Mouse (Mus musculus): ENCODE data around the gene Gm17334. TPM values are rescaled to one million over a fixed set of nuclear protein-coding genes. Genes with fewer than 3 reads are reported as not detected.

Gm17334 gene
- 1 to 10 TPM; 1.5 to 2.0 TPM for total RNA-seq (2023)

DNA sequence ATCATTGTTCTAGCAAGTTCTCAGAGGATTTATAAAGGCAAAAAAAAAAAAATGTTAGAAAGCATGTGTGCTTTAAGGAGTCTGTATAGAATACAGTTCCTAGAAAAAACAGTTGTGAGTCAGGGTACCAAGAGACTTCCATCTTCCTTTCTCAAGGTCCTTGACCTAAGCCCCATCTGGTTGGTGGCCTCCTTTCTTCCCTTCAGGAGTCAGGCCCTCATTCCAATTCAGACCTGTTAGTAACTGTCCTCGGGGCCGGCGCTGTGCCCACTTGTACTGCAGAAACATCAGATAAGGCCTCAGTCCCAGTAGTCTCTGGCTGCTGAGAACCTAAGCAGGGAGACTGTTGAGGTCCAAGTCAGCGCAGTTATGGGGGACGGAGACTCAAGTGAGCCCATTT lies at the start of gene Gm17334:
Gene Gm17334 (minus strand): TSS at position 101 of the 400 bp plus-strand sequence.

GRCm38 (mm10) chr11:53769760-53770124 lies 3.2 kb downstream of the Gm17334 start, which contains the start of gene Irf1:
Gene Irf1, plus strand, starts transcription at chr11:53770014.

Other genes starting within 250 kb of the Gm17334 start
- 1 to 10 TPM; 4.7 to 5.6 TPM for gene Kif3a, start 205.8 kb downstream of the Gm17334 start, total RNA-seq (2023)
- gene Il4, start 154.5 kb downstream of the Gm17334 start, total RNA-seq (2023) = 1 to 10 TPM; 1.2 to 2.4 TPM
- gene Il13, start 138.5 kb downstream of the Gm17334 start, total RNA-seq (2023) = under 1 TPM in 1 of 2 experiments, not detected in 1; 0.47 TPM
- 10 to 100 TPM; 26.4 to 28.0 TPM for gene Rad50, start 65.9 kb downstream of the Gm17334 start, total RNA-seq (2023)
- not detected for gene Il5, start 52.4 kb downstream of the Gm17334 start, total RNA-seq (2023)
- gene Irf1, start 3.2 kb downstream of the Gm17334 start, total RNA-seq (2023) = 100 to 1,000 TPM; 501 to 520 TPM
- 10 to 100 TPM; 31.9 to 33.1 TPM for gene Gm12216, start 86.1 kb upstream of the Gm17334 start, total RNA-seq (2023)
- 10 to 100 TPM; 15.3 to 19.2 TPM for gene Slc22a5, start 118.5 kb upstream of the Gm17334 start, total RNA-seq (2023)
- 1 to 10 TPM; 1.3 to 1.4 TPM for gene Slc22a21, start 207.1 kb upstream of the Gm17334 start, total RNA-seq (2023)